Mouse (Mus musculus): ENCODE measurements around the gene Terf2.

GRCm38 (mm10) chr8:107052046-107052445, 44.3 kb downstream of the Terf2 start:
- TF ChIP-seq CTCF (IDR thresholded peaks at IDR 0.05; ENCODE audit: low read depth, low read length), result no peak
- TF ChIP-seq GATA1 (IDR thresholded peaks at IDR 0.05; ENCODE audit: borderline replicate concordance, low read length), result no peak
- TF ChIP-seq TAL1 (conservative IDR thresholded peaks at IDR 0.05; ENCODE audit: low read depth, low read length), result no peak
- no peak for TF ChIP-seq POLR2AphosphoS5 (IDR thresholded peaks at IDR 0.05; ENCODE audit: insufficient replicate concordance, low read depth, low read length)
- no peak for TF ChIP-seq GATA2 (IDR thresholded peaks at IDR 0.05; ENCODE audit: borderline replicate concordance, low read depth, low read length)

Data from G1E (cell line).